Mouse (Mus musculus) left cerebral cortex, postnatal 14 days (tissue): ENCODE results near the gene Nat9. TPM values are rescaled to one million over a fixed set of nuclear protein-coding genes. Genes with fewer than 3 reads are reported as not detected.
A peak's percentile ranks its signal among the peaks of the same experiment; 100 is the strongest.

ENCODE experiments used
- DNase-seq, 2 experiments: peaks; one replicate each; pipeline ENCODE4 v3.0.0; 2021 to 2022; ENCODE audit warnings: low spot score in 2 of 2, mixed read lengths in 1 of 2
- intact Hi-C: fragments of 180-260 bp; cut with DNase I; formaldehyde crosslinking; loops from one replicate; pipeline ENCODE4 v1.15.1; 2025
- total RNA-seq, 2 experiments: library from RNA; stranded (reverse); gene quantifications; 2 replicates each; pipeline ENCODE4 v1.2.3; 2021

The Nat9 gene
- total RNA-seq, 2 experiments from 2014 or later: 16.1 to 16.3 TPM

DNA sequence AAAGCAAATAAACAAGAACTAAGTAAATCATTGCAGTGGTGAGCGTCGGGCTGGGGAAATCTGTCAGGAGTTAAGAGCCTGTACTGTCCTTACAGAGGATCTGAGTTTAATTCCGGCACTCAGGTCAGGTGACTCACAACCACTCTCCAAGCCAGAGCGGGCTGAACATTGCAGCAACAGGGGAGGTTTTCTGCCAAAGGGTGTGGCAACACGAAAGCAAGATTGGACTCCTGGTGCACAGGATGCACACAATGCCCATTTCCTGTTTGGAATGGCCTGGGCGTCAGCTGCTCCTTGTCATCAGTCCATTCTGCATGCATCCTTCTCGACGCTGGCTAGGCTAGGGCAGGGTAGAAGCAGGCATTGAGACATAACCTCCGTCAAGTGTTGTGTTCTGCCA lies 31.6 kb upstream of the Nat9 start:
- no peak for DNase-seq
- intact Hi-C loops: no loop called here

DNA sequence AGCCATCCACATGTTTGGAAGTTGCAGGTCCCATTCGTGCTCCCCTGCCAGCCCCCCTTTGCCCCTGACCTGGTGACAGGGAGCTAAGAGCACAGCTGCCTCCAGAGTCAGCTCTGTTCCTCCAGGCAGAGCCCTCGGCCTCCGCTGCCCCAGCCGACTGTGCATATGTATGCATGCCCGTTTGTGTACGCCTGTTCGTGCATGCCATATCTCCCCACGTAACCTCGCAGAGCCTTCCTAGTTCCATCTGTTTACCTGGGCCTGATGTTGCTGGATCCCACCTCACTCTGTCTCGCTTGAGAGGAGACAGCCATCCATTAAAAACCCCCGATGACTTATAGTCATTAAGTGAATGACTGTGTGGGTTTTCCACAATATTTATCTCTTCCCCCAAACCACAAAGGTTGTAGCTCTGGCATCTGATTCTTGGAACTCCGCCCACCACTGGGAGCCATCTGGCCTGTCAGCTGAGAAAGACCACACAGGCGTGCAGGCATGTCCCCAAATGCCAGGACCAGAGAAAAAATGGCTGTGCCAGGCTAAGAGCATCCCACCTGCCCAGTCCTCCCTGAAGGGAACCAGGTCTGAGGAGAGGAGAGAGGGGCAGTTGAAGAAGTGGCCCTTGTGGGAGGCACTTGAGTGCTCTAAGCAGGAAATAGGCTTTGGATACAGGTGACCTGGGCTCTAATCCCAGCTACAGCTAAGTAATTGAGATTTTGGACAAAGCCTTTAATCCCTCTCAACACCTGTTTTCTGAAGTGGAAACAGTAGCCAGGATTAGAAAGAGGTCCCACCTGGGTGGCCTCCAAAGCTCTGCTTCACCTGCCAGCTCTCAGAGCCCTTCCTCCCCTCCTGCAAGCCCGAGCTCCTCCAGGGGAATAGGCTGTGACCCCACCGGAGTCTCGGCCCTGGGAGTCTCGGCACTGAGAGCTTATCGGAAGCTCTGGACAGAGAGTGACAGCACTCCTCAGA lies 30.1 kb upstream of the Nat9 start:
- no peak for DNase-seq
- intact Hi-C loops: no loop called here

DNA sequence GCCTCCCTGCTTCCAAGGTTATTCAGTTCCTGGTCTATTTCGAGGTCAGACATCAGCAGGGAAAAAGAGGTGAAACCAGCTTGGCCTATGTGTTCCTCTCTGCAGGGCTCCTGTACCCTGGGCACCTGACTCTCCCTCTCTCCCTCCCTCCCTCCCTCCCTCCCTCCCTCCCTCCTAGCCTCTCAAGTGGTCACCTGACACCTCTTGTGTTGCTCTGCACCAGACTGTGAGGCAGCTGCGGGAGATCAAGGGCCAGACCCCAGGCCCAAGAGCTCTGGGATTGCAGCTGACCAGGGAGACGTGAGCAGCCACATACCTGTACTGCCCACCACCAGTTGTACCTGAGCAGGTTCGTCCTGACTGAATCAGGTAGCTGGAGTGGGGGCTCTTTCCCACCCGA lies 27.5 kb upstream of the Nat9 start:
- DNase-seq: no peak
- intact Hi-C loops: no loop called here

GRCm38 (mm10) chr11:115212116-115212515 lies 24.5 kb upstream of the Nat9 start:
- intact Hi-C loops: no loop called here
- DNase-seq: no peak

- intact Hi-C loops: no loop called here
- DNase-seq: no peak
These were observed 22.3 kb upstream of the Nat9 start for GRCm38 (mm10) chr11:115209958-115210357.

DNA sequence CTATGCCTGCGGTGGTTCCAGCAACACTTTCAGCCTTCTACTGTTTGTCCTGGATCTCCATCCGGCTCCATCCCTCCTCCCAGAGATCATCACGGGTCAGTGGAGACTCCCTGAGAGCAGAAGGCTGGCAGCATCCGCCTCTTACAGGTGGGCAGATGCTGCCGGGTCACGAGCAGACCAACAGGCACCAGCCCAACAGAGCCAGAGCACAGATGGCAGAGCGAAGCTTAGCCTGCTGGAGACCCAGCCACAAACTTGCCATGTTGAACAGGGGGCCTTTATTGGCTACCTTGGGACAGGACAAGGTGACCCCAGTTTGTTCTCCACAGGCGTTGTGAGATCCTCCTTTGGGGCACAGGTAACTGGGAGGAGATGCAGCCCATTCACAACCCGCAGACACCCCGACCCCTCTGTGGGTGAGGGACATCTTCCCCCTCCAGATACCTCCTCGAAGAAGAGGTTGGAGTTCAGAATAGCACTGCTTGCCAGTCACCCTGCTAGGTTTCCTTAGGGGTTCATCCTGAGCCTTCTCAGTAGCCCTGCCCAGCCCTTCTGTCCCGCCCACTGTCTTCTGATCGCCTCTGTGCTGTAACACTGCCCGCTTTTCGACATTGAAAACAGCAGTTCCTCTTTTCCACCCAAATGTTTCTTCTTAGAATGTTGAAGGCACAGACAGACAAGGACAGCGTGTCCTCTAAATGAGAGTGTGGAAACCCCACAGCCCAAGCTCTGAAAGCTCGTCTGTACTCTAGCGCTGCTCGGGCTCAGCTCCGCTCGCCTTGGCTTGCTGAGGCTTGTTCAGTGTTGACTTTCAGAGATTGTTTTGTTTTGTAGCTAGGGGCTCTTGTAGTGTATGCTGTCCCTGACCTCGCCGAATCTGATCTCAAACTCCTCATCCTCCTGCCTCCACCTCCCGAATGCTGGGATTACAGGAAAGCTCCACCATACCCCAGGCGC lies 21.4 kb upstream of the Nat9 start:
- intact Hi-C loops: no loop called here
- DNase-seq: no peak

- intact Hi-C loops: no loop called here
- no peak for DNase-seq
These were observed 20.5 kb upstream of the Nat9 start for GRCm38 (mm10) chr11:115208126-115208525.

GRCm38 (mm10) chr11:115202756-115203155 lies 15.1 kb upstream of the Nat9 start:
- intact Hi-C loops: loop anchor here (2.0 to 5.0 kb wide), 2 partner anchors 68 to 150 kb away; no protein-coding TSS in a partner anchor
- DNase-seq: no peak

DNA sequence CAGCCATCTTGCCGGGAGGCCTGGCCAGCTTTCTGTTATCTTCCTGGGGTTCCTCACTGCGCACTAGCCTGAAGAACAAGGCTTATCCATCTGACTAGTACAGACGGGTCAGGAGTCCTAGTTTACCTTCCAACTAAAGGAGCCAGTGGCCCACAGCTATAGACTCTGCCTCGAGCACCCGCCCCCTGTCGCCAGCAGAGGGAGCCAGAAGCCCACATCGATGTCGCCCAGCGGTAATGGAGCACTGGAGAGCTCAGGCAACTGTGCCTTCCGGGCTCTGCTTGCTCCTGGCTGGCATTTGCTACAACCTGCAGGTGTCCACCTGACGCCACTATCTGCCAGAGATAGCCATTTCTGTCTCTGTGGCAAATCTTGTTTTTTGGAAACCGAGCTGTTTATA lies 14.7 kb upstream of the Nat9 start:
- peak; percentile 80 to 88 for DNase-seq
- intact Hi-C loops: loop anchor here (2.0 to 5.0 kb wide), 2 partner anchors 68 to 150 kb away; no protein-coding TSS in a partner anchor

DNA sequence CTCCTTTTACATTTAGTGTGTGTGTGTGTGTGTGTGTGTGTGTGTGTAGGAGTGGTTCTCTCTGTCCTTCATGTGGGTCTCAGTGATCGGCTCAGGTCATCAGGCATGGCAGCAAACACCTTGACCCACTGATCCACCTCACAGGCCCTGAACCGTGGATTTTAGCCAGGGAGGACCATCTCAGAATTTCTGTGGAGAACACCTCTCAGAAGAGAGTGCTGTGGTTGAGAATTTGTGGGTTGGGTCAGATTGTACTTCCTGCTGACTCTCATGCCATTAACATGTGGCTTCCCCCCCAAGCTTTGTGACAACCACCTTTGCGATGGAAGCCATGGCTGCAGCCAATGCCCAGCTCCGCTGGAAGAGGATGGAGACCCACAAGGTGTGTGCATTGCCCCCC lies 12.9 kb upstream of the Nat9 start:
- no peak for DNase-seq
- intact Hi-C loops: loop anchor here (5.0 kb wide), 1 partner anchor 152 kb away; no protein-coding TSS in a partner anchor

DNA sequence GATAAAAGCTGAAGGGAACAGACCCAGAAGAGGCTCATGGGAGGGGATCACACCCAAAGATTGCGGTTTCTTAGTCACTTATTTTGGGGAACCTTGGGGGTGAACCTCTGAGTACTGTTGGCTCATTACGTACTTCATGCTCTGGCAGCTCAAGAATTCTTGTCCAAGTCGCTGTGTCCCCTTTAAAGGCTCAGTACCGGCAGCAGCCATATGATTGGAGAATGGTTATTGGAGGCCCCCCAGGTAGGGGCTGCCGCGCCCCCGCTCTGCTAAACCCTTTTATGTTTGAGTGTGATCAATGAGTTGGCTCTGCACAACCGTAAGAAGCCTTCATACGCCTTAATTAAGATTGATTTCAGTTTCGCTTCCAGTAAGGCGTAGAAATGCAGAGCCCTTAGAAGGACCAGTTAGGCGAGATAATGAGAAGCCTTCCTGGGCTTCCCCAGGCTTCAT lies 11.3 kb upstream of the Nat9 start:
- DNase-seq: no peak
- intact Hi-C loops: no loop called here

DNA sequence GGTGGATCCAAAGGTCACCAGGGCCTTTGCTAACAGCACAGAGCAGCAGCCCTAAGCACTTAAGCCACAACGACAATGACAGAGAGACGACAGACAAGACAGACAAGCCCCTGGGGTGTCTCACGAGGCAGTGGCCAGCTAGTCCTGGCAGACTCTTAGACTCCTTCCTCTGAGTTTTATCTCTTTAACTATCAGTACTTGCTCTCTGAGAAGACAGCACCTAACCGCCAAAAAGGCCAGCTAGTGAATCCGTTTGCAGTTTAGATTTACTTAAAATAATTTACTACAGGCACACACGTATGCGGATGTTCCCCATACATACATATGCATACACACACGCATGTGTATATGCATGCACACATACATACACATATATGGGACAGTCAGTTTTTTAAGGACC lies 9.9 kb upstream of the Nat9 start:
- intact Hi-C loops: no loop called here
- DNase-seq: no peak

- no peak for DNase-seq
- intact Hi-C loops: no loop called here
These were observed 8.3 kb upstream of the Nat9 start for GRCm38 (mm10) chr11:115195933-115196332.

GRCm38 (mm10) chr11:115194693-115195092 lies 7.0 kb upstream of the Nat9 start:
- intact Hi-C loops: no loop called here
- DNase-seq: no peak

GRCm38 (mm10) chr11:115192180-115192579 lies 4.5 kb upstream of the Nat9 start:
- peak in 1 of 2 experiments; percentile 49 for DNase-seq
- intact Hi-C loops: no loop called here

- intact Hi-C loops: no loop called here
- no peak for DNase-seq
These were observed 1.6 kb upstream of the Nat9 start for GRCm38 (mm10) chr11:115189304-115189703.

DNA sequence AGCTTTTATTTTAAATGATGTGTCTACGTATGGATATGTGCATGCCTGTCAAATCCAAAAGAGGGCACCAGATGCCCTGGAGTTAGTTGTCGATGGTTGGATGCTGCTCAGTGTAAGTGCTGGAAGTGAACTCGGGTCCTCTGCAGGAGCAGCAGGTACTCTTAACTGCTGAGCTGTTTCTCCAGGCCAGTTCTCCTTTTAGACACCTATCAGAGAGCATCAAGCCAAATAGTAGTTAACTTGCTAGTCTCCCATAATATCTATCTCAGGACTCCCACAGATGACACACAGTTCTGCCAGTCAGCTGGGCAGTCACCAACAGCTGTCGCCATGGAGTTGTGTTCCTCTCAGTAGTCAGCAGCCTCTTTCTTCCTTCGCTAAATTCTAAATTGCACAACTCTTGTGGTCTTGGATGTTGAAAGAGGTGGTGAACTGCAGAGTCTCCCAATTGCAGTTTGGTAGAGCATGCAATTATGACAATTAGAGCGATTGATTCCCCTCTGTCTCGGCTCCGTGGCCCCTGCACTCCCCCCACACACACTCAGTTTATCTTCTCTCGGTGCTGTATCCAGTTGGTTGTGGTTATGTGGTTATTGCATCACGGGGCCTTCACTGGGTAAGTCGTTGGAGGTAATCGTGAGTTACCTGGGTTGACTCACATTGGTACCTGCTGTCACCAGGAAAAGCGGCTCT lies 1.0 kb upstream of the Nat9 start:
- DNase-seq: no peak
- intact Hi-C loops: no loop called here

- intact Hi-C loops: no loop called here
These were observed 427 bp downstream of the Nat9 start, which contains the start of gene Tmem104 for GRCm38 (mm10) chr11:115187224-115187639. Gene Tmem104 (plus strand): TSS chr11:115187487.

DNA sequence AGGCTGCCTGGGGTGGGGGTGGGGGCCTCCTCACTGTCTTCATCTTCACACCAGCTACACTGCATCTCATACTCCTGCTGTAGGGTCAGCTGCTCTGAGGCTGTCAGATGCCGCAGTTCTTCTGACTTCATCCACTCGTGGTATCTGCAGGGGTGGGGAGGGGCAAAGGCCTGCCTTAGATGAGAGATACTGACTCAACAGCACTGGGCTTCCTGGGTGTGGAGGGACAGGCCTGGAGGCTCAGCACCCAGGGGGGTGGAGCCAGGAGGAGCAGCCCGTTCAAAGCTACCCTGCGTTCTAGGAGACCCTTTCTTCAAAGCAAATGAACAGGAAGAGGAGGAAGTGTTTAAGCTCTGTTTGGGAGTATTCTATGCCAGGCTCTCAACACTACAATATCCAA lies 2.7 kb downstream of the Nat9 start:
- intact Hi-C loops: no loop called here
- no peak for DNase-seq

More at GRCm38 (mm10) chr11:115187224-115187639, 427 bp downstream of the Nat9 start, which contains the start of gene Tmem104:
- peak; percentile 99 for DNase-seq
